Mouse (Mus musculus) C2C12 (cell line): ENCODE data around the gene Lrrc49. TPM values are rescaled to one million over a fixed set of nuclear protein-coding genes. Genes with fewer than 3 reads are reported as not detected.

ENCODE experiments used
- H3K27me3 ChIP-seq: one replicate; pipeline ENCODE4 v1.6.1; 2011; ENCODE audit not compliant: control insufficient read depth, insufficient read depth, insufficient read length
- H3K36me3 ChIP-seq: one replicate; pipeline ENCODE4 v1.6.1; 2011; ENCODE audit not compliant: control insufficient read depth, insufficient read depth
- H3K4me3 ChIP-seq: one replicate; pipeline ENCODE4 v1.5.1; 2011; ENCODE audit warnings: mild to moderate bottlenecking, control low read depth; ENCODE audit not compliant: poor library complexity, insufficient read depth, severe bottlenecking
- H3K79me2 ChIP-seq: one replicate; pipeline ENCODE4 v1.6.1; 2011; ENCODE audit not compliant: control insufficient read depth, insufficient read depth
- H3K79me3 ChIP-seq: one replicate; pipeline ENCODE4 v1.6.1; 2011; ENCODE audit warnings: low read depth, control low read depth
- H3ac ChIP-seq: one replicate; pipeline ENCODE3; 2011; ENCODE audit warnings: low read depth; ENCODE audit not compliant: control insufficient read depth, insufficient read length
- CEBPB ChIP-seq: IDR thresholded peaks from one replicate; pipeline ENCODE4 v1.6.1; 2011; ENCODE audit warnings: low read depth, mild to moderate bottlenecking, control low read depth, moderate library complexity
- CTCF ChIP-seq: IDR thresholded peaks from one replicate; pipeline ENCODE4 v1.5.1; 2011; ENCODE audit not compliant: control insufficient read depth, insufficient read depth, insufficient read length
- FOSL1 ChIP-seq: IDR thresholded peaks from one replicate; pipeline ENCODE4 v1.8.0; 2011; ENCODE audit warnings: mild to moderate bottlenecking, low read length; ENCODE audit not compliant: poor library complexity, insufficient read depth, severe bottlenecking
- MAX ChIP-seq: IDR thresholded peaks from one replicate; pipeline ENCODE4 v1.6.1; 2011; ENCODE audit warnings: mild to moderate bottlenecking, control low read depth
- MYOD1 ChIP-seq: IDR thresholded peaks from one replicate; pipeline ENCODE4 v1.6.1; 2011; ENCODE audit warnings: low read depth; ENCODE audit not compliant: control insufficient read depth, insufficient read length
- MYOG ChIP-seq: IDR thresholded peaks from one replicate; pipeline ENCODE4 v1.6.1; 2011; ENCODE audit not compliant: control insufficient read depth, insufficient read length; ENCODE audit errors: extremely low read depth
- USF1 ChIP-seq: IDR thresholded peaks from one replicate; pipeline ENCODE4 v1.6.1; 2011; ENCODE audit warnings: low read depth, mild to moderate bottlenecking, control low read depth, moderate library complexity
- polyA plus RNA-seq: library from polyadenylated mRNA; unstranded; fragments of >200 nt; fragmentation: generic; extraction: Trizol; gene quantifications from one replicate; pipeline ENCODE4 v1.2.1, GENCODE M21; 2012; ENCODE audit warnings: missing spikeins

Gene Lrrc49
- polyA plus RNA-seq, 1 experiment: 5.9 TPM

- no peak overlapping the region for H3K4me3 ChIP-seq
- H3K36me3 ChIP-seq: no peaks in the 10 kb centered on the region
- H3ac ChIP-seq: no peak overlapping the region
- no peaks in the 10 kb centered on the region for H3K79me2 ChIP-seq
- H3K79me3 ChIP-seq: no peaks in the 10 kb centered on the region
- TF ChIP-seq MAX (no peak), MYOD1 (no peak), FOSL1 (no peak), MYOG (no peak), USF1 (no peak), CEBPB (no peak), CTCF (no peak)
- no peaks in the 10 kb centered on the region for H3K27me3 ChIP-seq
Observed at GRCm38 (mm10) chr9:60545361-60546096, 142.4 kb downstream of the Lrrc49 start.

- TF ChIP-seq CTCF: no peak
- TF ChIP-seq MYOG: no peak
- TF ChIP-seq FOSL1: no peak
- no peak for TF ChIP-seq USF1
- TF ChIP-seq MYOD1: no peak
- TF ChIP-seq CEBPB: no peak
- TF ChIP-seq MAX: no peak
Observed at GRCm38 (mm10) chr9:60543422-60544015, 144.4 kb downstream of the Lrrc49 start.

GRCm38 (mm10) chr9:60530310-60530709 is 157.6 kb downstream of the Lrrc49 start:
- TF ChIP-seq FOSL1: no peak
- TF ChIP-seq MYOD1: no peak
- no peak for TF ChIP-seq CEBPB
- TF ChIP-seq USF1: no peak
- TF ChIP-seq CTCF: no peak
- TF ChIP-seq MAX: no peak
- no peak for TF ChIP-seq MYOG
- H3K27me3 ChIP-seq: no peaks in the 10 kb centered on the region
- H3K79me3 ChIP-seq: no peaks in the 10 kb centered on the region
- no peaks in the 10 kb centered on the region for H3K79me2 ChIP-seq
- no peak overlapping the region for H3K4me3 ChIP-seq
- H3ac ChIP-seq: no peak overlapping the region
- no peaks in the 10 kb centered on the region for H3K36me3 ChIP-seq

More at GRCm38 (mm10) chr9:60543422-60544015, 144.4 kb downstream of the Lrrc49 start:
- Histone ChIP-seq H3K27me3 (no peaks in the 10 kb centered on the region), H3K79me2 (no peaks in the 10 kb centered on the region), H3K79me3 (no peaks in the 10 kb centered on the region), H3ac (no peak overlapping the region), H3K4me3 (no peak overlapping the region), H3K36me3 (no peaks in the 10 kb centered on the region)

GRCm38 (mm10) chr9:60529348-60530243 is 158.4 kb downstream of the Lrrc49 start:
- no peaks in the 10 kb centered on the region for H3K79me3 ChIP-seq
- H3K36me3 ChIP-seq: no peaks in the 10 kb centered on the region
- H3K79me2 ChIP-seq: no peaks in the 10 kb centered on the region
- H3ac ChIP-seq: no peak overlapping the region
- H3K4me3 ChIP-seq: no peak overlapping the region
- no peaks in the 10 kb centered on the region for H3K27me3 ChIP-seq
- TF ChIP-seq USF1 (no peak), CEBPB (no peak)

GRCm38 (mm10) chr9:60528269-60528668 is 159.7 kb downstream of the Lrrc49 start:
- no peaks in the 10 kb centered on the region for H3K79me3 ChIP-seq
- H3K79me2 ChIP-seq: no peaks in the 10 kb centered on the region
- TF ChIP-seq FOSL1: no peak
- no peak for TF ChIP-seq CEBPB
- TF ChIP-seq MYOD1: no peak
- TF ChIP-seq MAX: no peak
- no peak for TF ChIP-seq MYOG
- TF ChIP-seq USF1: no peak
- TF ChIP-seq CTCF: no peak
- H3K27me3 ChIP-seq: no peaks in the 10 kb centered on the region
- no peak overlapping the region for H3K4me3 ChIP-seq
- H3K36me3 ChIP-seq: no peaks in the 10 kb centered on the region
- H3ac ChIP-seq: no peak overlapping the region
